Mouse (Mus musculus): ENCODE data around the gene B3galt1. TPM values are rescaled to one million over a fixed set of nuclear protein-coding genes. Genes with fewer than 3 reads are reported as not detected.

Gene B3galt1
- polyA plus RNA-seq, 1 experiment, result 0.04 TPM

DNA sequence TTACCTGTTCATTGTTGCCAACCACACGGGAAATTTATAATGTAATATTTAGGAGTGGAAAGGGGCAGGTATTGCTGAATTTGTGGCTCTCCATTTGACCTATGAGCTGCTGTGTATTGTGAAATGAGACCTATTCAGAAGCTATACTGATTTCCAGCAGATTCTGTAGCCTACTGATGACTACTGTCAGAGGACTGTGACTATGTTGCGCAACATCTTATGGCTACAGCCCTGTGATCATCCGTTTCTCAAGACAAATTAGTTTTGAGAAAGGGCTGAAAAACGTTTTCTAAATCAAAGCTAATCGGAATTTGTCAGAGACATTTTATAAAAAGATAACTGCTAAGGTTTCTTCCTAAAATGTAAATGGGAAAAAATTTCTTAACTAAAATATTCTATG, 158.6 kb downstream of the B3galt1 start:
- H3K4me3 ChIP-seq (ENCODE audit: low read depth, low read length), result no peak overlapping the region
- H3K27ac ChIP-seq (ENCODE audit: insufficient read depth, low read depth, low read length), result no peak overlapping the region
- H3K27me3 ChIP-seq (ENCODE audit: control insufficient read depth, insufficient read depth, low read length), result no peaks in the 10 kb centered on the region
- H3K4me1 ChIP-seq (ENCODE audit: control insufficient read depth, insufficient read depth, insufficient read length, low read length), result no peaks in the 10 kb centered on the region
- no peak for TF ChIP-seq CTCF (IDR thresholded peaks at IDR 0.05; ENCODE audit: extremely low read depth, insufficient read length, insufficient replicate concordance, low read depth, low read length)
- no peak for TF ChIP-seq POLR2A (IDR thresholded peaks at IDR 0.05; ENCODE audit: low read depth, low read length)
- no peaks in the 10 kb centered on the region for H3K36me3 ChIP-seq (ENCODE audit: control insufficient read depth, insufficient read depth, low read length)
- WGBS, result 79% methylated on average over 5 of the region's 5 CpGs

DNA sequence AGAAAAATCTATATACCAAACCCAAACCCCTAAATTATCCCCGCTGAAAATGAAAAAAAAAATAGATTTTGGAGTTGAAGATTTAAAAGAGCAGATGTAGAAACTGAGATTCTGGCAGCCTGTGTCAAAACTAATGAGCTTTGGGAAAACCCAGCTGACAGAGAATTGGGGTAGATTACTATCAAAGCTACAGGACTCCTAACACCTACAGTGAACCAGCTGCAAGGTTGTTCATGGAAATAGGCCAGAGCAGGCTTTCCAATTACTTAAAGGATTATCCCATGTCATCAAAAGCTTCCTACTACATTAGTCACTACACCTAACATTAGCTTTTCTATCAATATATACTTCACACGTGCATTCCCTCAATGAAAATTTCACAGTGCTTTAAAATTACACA, 165.1 kb downstream of the B3galt1 start:
- TF ChIP-seq CTCF (IDR thresholded peaks at IDR 0.05; ENCODE audit: extremely low read depth, insufficient read length, insufficient replicate concordance, low read depth, low read length) (no peak), POLR2A (IDR thresholded peaks at IDR 0.05; ENCODE audit: low read depth, low read length) (no peak)
- 74% methylated on average over 2 of the region's 2 CpGs for WGBS
- Histone ChIP-seq H3K4me1 (ENCODE audit: control insufficient read depth, insufficient read depth, insufficient read length, low read length) (no peaks in the 10 kb centered on the region), H3K36me3 (ENCODE audit: control insufficient read depth, insufficient read depth, low read length) (no peaks in the 10 kb centered on the region), H3K27me3 (ENCODE audit: control insufficient read depth, insufficient read depth, low read length) (no peaks in the 10 kb centered on the region), H3K4me3 (ENCODE audit: low read depth, low read length) (no peak overlapping the region), H3K27ac (ENCODE audit: insufficient read depth, low read depth, low read length) (no peak overlapping the region)

DNA sequence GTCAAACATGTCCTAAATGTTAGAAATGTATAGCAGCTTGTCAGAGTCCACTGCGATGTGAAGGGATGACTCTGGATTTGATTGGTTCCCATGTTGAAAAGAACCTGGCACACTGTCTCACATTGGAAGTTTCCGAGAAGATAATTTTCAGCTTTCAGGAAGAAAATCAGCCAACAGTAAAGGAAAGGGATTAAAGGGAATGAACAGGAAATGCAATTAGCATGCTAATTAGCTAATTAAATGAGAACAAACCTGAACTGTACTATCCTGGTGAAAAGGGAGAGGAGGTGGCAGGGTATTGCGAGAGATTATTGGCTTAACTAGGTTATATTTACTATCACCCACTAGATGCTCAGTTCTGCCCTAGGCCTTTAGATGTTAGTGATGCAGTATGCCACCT, 185.9 kb downstream of the B3galt1 start:
- Histone ChIP-seq H3K36me3 (ENCODE audit: control insufficient read depth, insufficient read depth, low read length) (no peaks in the 10 kb centered on the region), H3K27me3 (ENCODE audit: control insufficient read depth, insufficient read depth, low read length) (no peaks in the 10 kb centered on the region), H3K4me3 (ENCODE audit: low read depth, low read length) (no peak overlapping the region), H3K27ac (ENCODE audit: insufficient read depth, low read depth, low read length) (no peak overlapping the region), H3K4me1 (ENCODE audit: control insufficient read depth, insufficient read depth, insufficient read length, low read length) (no peaks in the 10 kb centered on the region)
- 89% methylated on average over 3 of the region's 3 CpGs for WGBS
- TF ChIP-seq CTCF (IDR thresholded peaks at IDR 0.05; ENCODE audit: extremely low read depth, insufficient read length, insufficient replicate concordance, low read depth, low read length) (no peak), POLR2A (IDR thresholded peaks at IDR 0.05; ENCODE audit: low read depth, low read length) (no peak)

DNA sequence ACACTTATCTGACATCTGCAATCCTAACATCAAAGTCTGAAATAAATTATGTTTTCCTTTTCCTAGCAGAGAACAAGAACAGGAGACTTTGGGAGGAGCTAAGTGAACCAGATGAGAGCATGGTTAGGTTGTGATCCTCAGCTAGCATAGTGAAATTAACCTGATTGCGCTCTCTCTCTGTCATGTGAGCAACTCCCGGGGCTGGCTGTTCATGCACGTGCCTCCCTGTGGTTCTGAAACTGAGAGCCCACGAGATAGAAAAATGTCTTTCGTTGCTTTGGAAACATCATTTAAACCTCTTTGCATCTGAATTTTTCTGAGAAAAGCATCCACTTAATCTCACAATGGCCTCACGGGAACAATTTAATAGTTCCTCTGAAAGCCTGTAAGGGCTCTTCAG, 190.8 kb downstream of the B3galt1 start:
- Histone ChIP-seq H3K27ac (ENCODE audit: insufficient read depth, low read depth, low read length) (no peak overlapping the region), H3K4me1 (ENCODE audit: control insufficient read depth, insufficient read depth, insufficient read length, low read length) (no peaks in the 10 kb centered on the region), H3K36me3 (ENCODE audit: control insufficient read depth, insufficient read depth, low read length) (no peaks in the 10 kb centered on the region), H3K4me3 (ENCODE audit: low read depth, low read length) (no peak overlapping the region), H3K27me3 (ENCODE audit: control insufficient read depth, insufficient read depth, low read length) (no peaks in the 10 kb centered on the region)
- TF ChIP-seq CTCF (IDR thresholded peaks at IDR 0.05; ENCODE audit: extremely low read depth, insufficient read length, insufficient replicate concordance, low read depth, low read length), result no peak
- TF ChIP-seq POLR2A (IDR thresholded peaks at IDR 0.05; ENCODE audit: low read depth, low read length), result no peak
- WGBS, result 68% methylated on average over 6 of the region's 6 CpGs

DNA sequence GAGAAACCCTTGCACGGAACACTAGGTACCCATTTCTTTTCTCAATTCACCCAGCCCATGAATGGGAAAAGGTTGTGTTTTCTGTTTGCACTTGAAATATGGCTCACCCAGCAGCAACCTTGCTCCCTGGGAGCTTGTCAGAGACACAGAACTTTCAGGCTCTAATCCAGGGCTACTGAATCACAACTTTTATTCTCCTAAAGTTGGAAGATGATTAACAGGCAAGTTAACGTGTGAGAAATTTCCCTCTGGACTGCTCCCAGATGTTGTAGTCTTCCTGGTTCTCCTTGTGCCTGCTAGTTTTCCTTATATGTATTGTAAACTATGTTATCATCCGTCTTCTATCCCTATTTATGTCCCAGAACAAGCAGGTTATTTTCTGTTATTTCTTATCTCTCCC, 221.9 kb downstream of the B3galt1 start:
- TF ChIP-seq POLR2A (IDR thresholded peaks at IDR 0.05; ENCODE audit: low read depth, low read length) (no peak), CTCF (IDR thresholded peaks at IDR 0.05; ENCODE audit: extremely low read depth, insufficient read length, insufficient replicate concordance, low read depth, low read length) (no peak)
- Histone ChIP-seq H3K36me3 (ENCODE audit: control insufficient read depth, insufficient read depth, low read length) (no peaks in the 10 kb centered on the region), H3K4me1 (ENCODE audit: control insufficient read depth, insufficient read depth, insufficient read length, low read length) (no peaks in the 10 kb centered on the region), H3K27me3 (ENCODE audit: control insufficient read depth, insufficient read depth, low read length) (no peaks in the 10 kb centered on the region), H3K27ac (ENCODE audit: insufficient read depth, low read depth, low read length) (no peak overlapping the region), H3K4me3 (ENCODE audit: low read depth, low read length) (no peak overlapping the region)
- 65% methylated on average over 3 of the region's 3 CpGs for WGBS

DNA sequence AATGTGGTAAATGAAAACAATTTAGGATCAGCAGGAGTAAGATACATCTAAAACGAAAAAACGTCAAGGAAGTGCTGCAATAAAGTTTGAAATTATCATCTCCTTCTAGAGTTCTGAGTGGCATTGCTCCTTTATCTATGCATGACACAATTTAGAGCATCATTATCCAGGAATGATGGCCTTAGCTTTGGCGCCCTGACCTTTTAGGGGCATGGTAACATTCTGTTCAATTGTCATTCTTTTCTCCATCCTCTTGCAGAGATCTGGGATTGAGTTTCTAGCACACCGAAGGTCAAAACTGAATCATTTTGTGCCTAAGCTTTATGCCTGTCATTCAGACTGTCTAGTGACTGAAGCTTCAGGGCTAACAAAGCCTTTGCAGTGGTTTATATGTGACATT, 231.9 kb downstream of the B3galt1 start:
- WGBS, result 79% methylated on average over 4 of the region's 4 CpGs
- H3K27ac ChIP-seq (ENCODE audit: insufficient read depth, low read depth, low read length), result no peak overlapping the region
- no peaks in the 10 kb centered on the region for H3K36me3 ChIP-seq (ENCODE audit: control insufficient read depth, insufficient read depth, low read length)
- no peaks in the 10 kb centered on the region for H3K4me1 ChIP-seq (ENCODE audit: control insufficient read depth, insufficient read depth, insufficient read length, low read length)
- H3K4me3 ChIP-seq (ENCODE audit: low read depth, low read length), result no peak overlapping the region
- H3K27me3 ChIP-seq (ENCODE audit: control insufficient read depth, insufficient read depth, low read length), result no peaks in the 10 kb centered on the region
- TF ChIP-seq CTCF (IDR thresholded peaks at IDR 0.05; ENCODE audit: extremely low read depth, insufficient read length, insufficient replicate concordance, low read depth, low read length), result no peak
- TF ChIP-seq POLR2A (IDR thresholded peaks at IDR 0.05; ENCODE audit: low read depth, low read length), result no peak

DNA sequence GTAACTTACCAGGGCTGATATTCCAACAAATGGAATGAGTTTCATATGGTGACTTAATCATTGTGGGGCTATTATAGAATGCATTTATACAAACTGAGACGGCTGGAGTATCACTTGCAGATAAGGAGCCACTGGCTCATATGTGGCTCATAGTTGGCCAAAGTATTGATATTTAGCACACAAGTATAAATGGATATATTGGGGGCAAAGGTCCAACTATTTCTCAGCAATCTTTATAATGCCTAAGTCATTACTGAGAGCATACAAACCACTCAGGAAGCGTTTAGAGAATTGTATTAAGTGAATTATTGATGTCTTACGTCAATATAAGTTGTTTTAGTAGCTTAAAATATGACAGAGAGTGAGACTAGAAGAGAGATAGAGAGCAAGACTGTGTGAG, 234.3 kb downstream of the B3galt1 start:
- 21% methylated on average over 3 of the region's 3 CpGs for WGBS
- no peaks in the 10 kb centered on the region for H3K4me1 ChIP-seq (ENCODE audit: control insufficient read depth, insufficient read depth, insufficient read length, low read length)
- no peak overlapping the region for H3K4me3 ChIP-seq (ENCODE audit: low read depth, low read length)
- H3K27me3 ChIP-seq (ENCODE audit: control insufficient read depth, insufficient read depth, low read length), result no peaks in the 10 kb centered on the region
- no peaks in the 10 kb centered on the region for H3K36me3 ChIP-seq (ENCODE audit: control insufficient read depth, insufficient read depth, low read length)
- TF ChIP-seq CTCF (IDR thresholded peaks at IDR 0.05; ENCODE audit: extremely low read depth, insufficient read length, insufficient replicate concordance, low read depth, low read length) (no peak), POLR2A (IDR thresholded peaks at IDR 0.05; ENCODE audit: low read depth, low read length) (no peak)
- H3K27ac ChIP-seq (ENCODE audit: insufficient read depth, low read depth, low read length), result no peak overlapping the region

DNA sequence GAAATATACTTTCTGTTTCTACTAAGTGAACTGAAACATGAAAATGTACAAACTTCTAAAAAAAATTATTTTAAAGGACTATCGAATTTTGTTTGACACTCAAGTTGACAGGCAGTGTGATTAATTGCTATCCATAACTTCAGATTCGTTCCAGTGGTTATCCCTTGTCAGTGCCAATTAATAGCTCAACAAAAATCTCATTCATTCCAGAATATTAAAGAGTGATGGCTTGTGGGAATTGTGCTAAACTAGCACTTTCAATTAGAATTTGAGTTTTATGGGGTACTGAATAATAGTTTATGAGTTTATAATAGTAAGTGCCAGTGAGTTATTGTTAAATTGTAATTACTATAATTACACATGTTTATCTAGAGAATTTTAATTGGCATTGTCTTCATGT, 250.5 kb downstream of the B3galt1 start:
- Histone ChIP-seq H3K36me3 (ENCODE audit: control insufficient read depth, insufficient read depth, low read length) (no peaks in the 10 kb centered on the region), H3K27ac (ENCODE audit: insufficient read depth, low read depth, low read length) (no peak overlapping the region), H3K27me3 (ENCODE audit: control insufficient read depth, insufficient read depth, low read length) (no peaks in the 10 kb centered on the region), H3K4me1 (ENCODE audit: control insufficient read depth, insufficient read depth, insufficient read length, low read length) (no peaks in the 10 kb centered on the region), H3K4me3 (ENCODE audit: low read depth, low read length) (no peak overlapping the region)
- 50% methylated on average over 2 of the region's 2 CpGs for WGBS
- TF ChIP-seq POLR2A (IDR thresholded peaks at IDR 0.05; ENCODE audit: low read depth, low read length) (no peak), CTCF (IDR thresholded peaks at IDR 0.05; ENCODE audit: extremely low read depth, insufficient read length, insufficient replicate concordance, low read depth, low read length) (no peak)
